Comparison of ENCODE assay signal across 10 mouse cellular contexts in the genomic region with DNA sequence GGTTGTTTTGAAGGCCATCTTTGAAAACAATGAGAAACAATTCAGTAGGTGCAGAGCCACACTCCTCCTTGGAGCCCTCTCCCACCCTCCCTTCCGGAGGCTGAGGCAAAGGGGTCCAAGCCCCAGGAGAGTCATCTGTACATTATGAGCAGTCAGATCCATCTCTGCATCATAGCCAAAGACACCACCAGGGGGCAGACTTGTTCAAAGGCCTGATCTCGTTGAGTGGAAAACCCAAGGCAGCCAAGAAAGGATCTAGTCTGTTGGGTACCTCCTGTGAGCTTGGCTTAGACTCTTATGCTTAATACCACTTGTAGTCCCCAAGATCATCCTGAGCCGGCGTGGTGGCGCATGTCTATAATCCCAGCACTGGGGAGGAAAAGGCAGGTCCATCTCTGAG. TPM values are rescaled to one million over a fixed set of nuclear protein-coding genes. Genes with fewer than 3 reads are reported as not detected.
A peak's percentile ranks its signal among the peaks of the same experiment; 100 is the strongest.
DNase-seq lines count a peak whose midpoint lies in the region; ATAC-seq and TF ChIP-seq lines count a peak whose summit lies in the region.
"Had no signal": no experiment of that assay in that cellular context is flagged by ENCODE, and none has a peak within 500 bp of the region (broad histone marks: within the 10 kb centered on the region; RNA-seq: fewer than 3 reads in every experiment).

No protein-coding gene starts in this region.

- no peaks in the 10 kb centered on the region for H3K27me3 ChIP-seq in forebrain, postnatal 0 days (ENCODE audit: insufficient read depth, low read length)
- H3K27me3 ChIP-seq in forebrain, embryonic 13.5 days: no peaks in the 10 kb centered on the region
- H3K27me3 ChIP-seq in midbrain, postnatal 0 days (ENCODE audit: insufficient read depth, low read length): no peaks in the 10 kb centered on the region
- H3K27me3 ChIP-seq: heart, embryonic 15.5 days had no signal

- H3K9ac ChIP-seq in forebrain, postnatal 0 days: no peak overlapping the region
- H3K9ac ChIP-seq in forebrain, embryonic 13.5 days: no peak overlapping the region
- H3K9ac ChIP-seq in midbrain, postnatal 0 days (replicated peaks; ENCODE audit: low read length, poor library complexity, severe bottlenecking): no peak overlapping the region
- H3K9ac ChIP-seq: heart, embryonic 15.5 days had no signal

- H3K9me3 ChIP-seq in forebrain, postnatal 0 days (ENCODE audit: low read length): no peaks in the 10 kb centered on the region
- no peaks in the 10 kb centered on the region for H3K9me3 ChIP-seq in forebrain, embryonic 13.5 days (replicated peaks)
- peaks cover 10% of the 10 kb centered on the region; the same call in 1 of the 2 replicates for H3K9me3 ChIP-seq in midbrain, postnatal 0 days (ENCODE audit: low read length)

- H3K4me3 ChIP-seq in forebrain, postnatal 0 days (ENCODE audit: low read depth, low read length): no peak overlapping the region
- H3K4me3 ChIP-seq in forebrain, embryonic 13.5 days: no peak overlapping the region
- H3K4me3 ChIP-seq in midbrain, postnatal 0 days (ENCODE audit: low read depth, low read length): no peak overlapping the region
- H3K4me3 ChIP-seq: heart, embryonic 15.5 days had no signal

- TF ChIP-seq CTCF in forebrain, postnatal 0 days (IDR thresholded peaks at IDR 0.05; ENCODE audit: low read depth): peak; percentile 58
- peak; percentile 57 for TF ChIP-seq CTCF in midbrain, postnatal 0 days (IDR thresholded peaks at IDR 0.05)

- H3K27ac ChIP-seq in forebrain, postnatal 0 days (ENCODE audit: low read depth, low read length): no peak overlapping the region
- H3K27ac ChIP-seq in forebrain, embryonic 13.5 days: no peak overlapping the region
- no peak overlapping the region for H3K27ac ChIP-seq in midbrain, postnatal 0 days (ENCODE audit: low read depth, low read length)
- H3K27ac ChIP-seq: heart, embryonic 15.5 days had no signal

- no peaks in the 10 kb centered on the region for H3K36me3 ChIP-seq in forebrain, postnatal 0 days (ENCODE audit: insufficient read depth)
- no peaks in the 10 kb centered on the region for H3K36me3 ChIP-seq in forebrain, embryonic 13.5 days (ENCODE audit: poor library complexity, severe bottlenecking)
- no peaks in the 10 kb centered on the region for H3K36me3 ChIP-seq in midbrain, postnatal 0 days (ENCODE audit: insufficient read depth, low read length)
- H3K36me3 ChIP-seq: heart, embryonic 15.5 days had no signal

- ATAC-seq in forebrain, postnatal 0 days: no peak
- no peak for ATAC-seq in forebrain, embryonic 13.5 days
- ATAC-seq in midbrain, postnatal 0 days (ENCODE audit: low FRiP score): no peak

- 63% methylated on average over 5 of the region's 5 CpGs for WGBS in forebrain, postnatal 0 days
- WGBS in forebrain, embryonic 13.5 days: 54% methylated on average over 5 of the region's 5 CpGs
- 62% methylated on average over 5 of the region's 5 CpGs for WGBS in midbrain, postnatal 0 days

- no peaks in the 10 kb centered on the region for H3K4me1 ChIP-seq in forebrain, postnatal 0 days (ENCODE audit: insufficient read depth)
- H3K4me1 ChIP-seq in forebrain, embryonic 13.5 days: no peaks in the 10 kb centered on the region
- no peaks in the 10 kb centered on the region for H3K4me1 ChIP-seq in midbrain, postnatal 0 days (ENCODE audit: insufficient read depth, low read length)

- peak; percentile 47 for DNase-seq in forebrain, postnatal 0 days
- peak; percentile 48 for DNase-seq in 416B (ENCODE audit: low read depth)
- DNase-seq in adrenal gland, postnatal 25 days: peak; percentile 74
- peak; percentile 30 for DNase-seq in forelimb bud, embryonic 11.5 days (ENCODE audit: low read depth, low spot score)
- DNase-seq in left cerebral cortex, adult 11 months (ENCODE audit: low spot score): peak; percentile 38
- peak; percentile 68 for DNase-seq in midbrain, postnatal 0 days (ENCODE audit: low spot score)
- peak; percentile 71 for DNase-seq in thymus, postnatal 0 days (ENCODE audit: low spot score)

- H3K4me2 ChIP-seq in forebrain, postnatal 0 days (ENCODE audit: low read depth): no peak overlapping the region
- H3K4me2 ChIP-seq in forebrain, embryonic 13.5 days: no peak overlapping the region
- no peak overlapping the region for H3K4me2 ChIP-seq in midbrain, postnatal 0 days (ENCODE audit: low read depth, low read length, poor library complexity, severe bottlenecking)
- H3K4me2 ChIP-seq: heart, embryonic 15.5 days had no signal

RNA-seq across cellular contexts. Expression of a gene that starts 11.5 kb away (rescaled TPM):
- total RNA-seq in forebrain, postnatal 0 days (2014; rRNA removed): not detected in 2 replicates
- 0.06 TPM in 1 of 2 replicates, not detected in the other for polyA plus RNA-seq in forebrain, postnatal 0 days (2015; fragmentation: Nextera tagmentation; extraction: Ambion mirVana)
- 0.05 TPM in 1 of 2 replicates, not detected in the other for polyA plus RNA-seq in forebrain, embryonic 13.5 days (2015; fragmentation: Nextera tagmentation; extraction: Ambion mirVana)
- not detected in 2 replicates for total RNA-seq in adrenal gland, postnatal 25 days (2021)
- 0.14 TPM in 1 of 2 replicates, not detected in the other for total RNA-seq in midbrain, postnatal 0 days (2014; rRNA removed)
- polyA plus RNA-seq in midbrain, postnatal 0 days (2015; fragmentation: Nextera tagmentation; extraction: Ambion mirVana): not detected in 2 replicates
- polyA plus RNA-seq in thymus, postnatal 0 days (2015; fragmentation: Nextera tagmentation; extraction: Ambion mirVana): 1.2 and 1.5 TPM in 2 replicates
- polyA plus RNA-seq: neural tube, embryonic 14.5 days had no signal

RNA-seq across cellular contexts. Expression of a gene that starts 23.6 kb away (rescaled TPM):
- 0.08 and 0.10 TPM in 2 replicates for total RNA-seq in forebrain, postnatal 0 days (2014; rRNA removed)
- 0.06 and 0.08 TPM in 2 replicates for polyA plus RNA-seq in forebrain, postnatal 0 days (2015; fragmentation: Nextera tagmentation; extraction: Ambion mirVana)
- polyA plus RNA-seq in forebrain, embryonic 13.5 days (2015; fragmentation: Nextera tagmentation; extraction: Ambion mirVana): 0.09 TPM in 1 of 2 replicates, not detected in the other
- not detected in 2 replicates for total RNA-seq in adrenal gland, postnatal 25 days (2021)
- 0.14 and 0.16 TPM in 2 replicates for total RNA-seq in midbrain, postnatal 0 days (2014; rRNA removed)
- polyA plus RNA-seq in midbrain, postnatal 0 days (2015; fragmentation: Nextera tagmentation; extraction: Ambion mirVana): 0.06 TPM in 1 of 2 replicates, not detected in the other
- 0.41 and 0.64 TPM in 2 replicates for polyA plus RNA-seq in thymus, postnatal 0 days (2015; fragmentation: Nextera tagmentation; extraction: Ambion mirVana)
- polyA plus RNA-seq: neural tube, embryonic 14.5 days had no signal

RNA-seq across cellular contexts. Expression of a gene that starts 48.0 kb away (rescaled TPM):
- total RNA-seq in forebrain, postnatal 0 days (2014; rRNA removed): not detected in 2 replicates
- 0.06 TPM in 2 replicates for polyA plus RNA-seq in forebrain, postnatal 0 days (2015; fragmentation: Nextera tagmentation; extraction: Ambion mirVana)
- polyA plus RNA-seq in forebrain, embryonic 13.5 days (2015; fragmentation: Nextera tagmentation; extraction: Ambion mirVana): 0.26 and 0.30 TPM in 2 replicates
- total RNA-seq in adrenal gland, postnatal 25 days (2021): 0.76 TPM in 1 of 2 replicates, not detected in the other
- total RNA-seq in midbrain, postnatal 0 days (2014; rRNA removed): 0.57 TPM in 1 of 2 replicates, not detected in the other
- polyA plus RNA-seq in midbrain, postnatal 0 days (2015; fragmentation: Nextera tagmentation; extraction: Ambion mirVana): 0.07 and 0.09 TPM in 2 replicates
- polyA plus RNA-seq in thymus, postnatal 0 days (2015; fragmentation: Nextera tagmentation; extraction: Ambion mirVana): 12.4 and 13.0 TPM in 2 replicates

Comparison
In these comparisons a context has a peak if more than half of its experiments do, and no peak if none do; other contexts are left out.
1. RNA of a gene that starts 48.0 kb away (polyA plus RNA-seq): 12.4 to 13.0 TPM in thymus, postnatal 0 days; 0.26 to 0.30 TPM in forebrain, embryonic 13.5 days, 0.07 to 0.09 TPM in midbrain, postnatal 0 days and 0.06 TPM in forebrain, postnatal 0 days; every median in the first group is over 10 times any median in the second.
2. Peak in every context shown above with its lines, with median percentiles within 50 percentile points of each other: DNase-seq.